Mouse (Mus musculus) liver, embryonic 14.5 days (tissue): ENCODE measurements at regions not wholly inside any gene's neighbourhood (a gene's known extent, or its start where the extent isn't known, plus 50 kb on each side); places are given as distances from the start of the nearest gene placed in this dataset.

ENCODE experiments used
- CTCF ChIP-seq: IDR thresholded peaks from 2 replicates; pipeline ENCODE4 v1.5.1; 2016; ENCODE audit warnings: antibody characterized with exemption, low read depth, control low read depth
- EP300 ChIP-seq: IDR thresholded peaks from 2 replicates; pipeline ENCODE4 v1.6.1; 2016; ENCODE audit warnings: antibody characterized with exemption, low read depth

DNA sequence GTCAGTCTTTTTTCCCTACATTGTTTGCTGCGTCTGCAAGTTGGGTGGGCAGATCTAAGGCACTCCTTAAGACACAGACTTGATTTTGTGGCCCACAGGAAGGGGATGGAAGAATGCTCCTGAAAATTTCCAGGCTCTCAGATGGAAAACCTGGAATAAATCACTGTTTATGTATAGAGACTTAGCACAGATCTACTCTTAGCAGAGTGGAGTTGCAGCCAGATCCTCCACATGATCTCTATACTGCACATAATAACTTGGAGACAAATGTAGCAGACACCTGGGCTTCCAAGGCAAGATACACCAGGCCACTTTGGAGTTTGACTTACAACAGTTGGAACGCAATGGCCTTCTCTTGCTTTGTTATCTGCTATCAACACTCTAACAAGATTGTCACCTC lies 654.3 kb downstream of the Ryr2 start:
- TF ChIP-seq CTCF (no peak), EP300 (no peak)
